28 mouse cellular contexts compared by ENCODE assay signal in genomic region chr11:61667782-61668181, GRCm38 (mm10). TPM values are rescaled to one million over a fixed set of nuclear protein-coding genes. Genes with fewer than 3 reads are reported as not detected.
A peak's percentile ranks its signal among the peaks of the same experiment; 100 is the strongest.
DNase-seq lines count a peak whose midpoint lies in the region; ATAC-seq and TF ChIP-seq lines count a peak whose summit lies in the region.
"Had no signal": no experiment of that assay in that cellular context is flagged by ENCODE, and none has a peak within 500 bp of the region (broad histone marks: within the 10 kb centered on the region; RNA-seq: fewer than 3 reads in every experiment).

No protein-coding gene starts in this region.

- 64% methylated on average over 5 of the region's 5 CpGs for WGBS in heart, embryonic 13.5 days
- 79% methylated on average over 5 of the region's 5 CpGs for WGBS in heart, embryonic 11.5 days (ENCODE audit: insufficient replicate concordance)
- 48% methylated on average over 5 of the region's 5 CpGs for WGBS in small intestine, adult 2 months
- WGBS in hindbrain, embryonic 14.5 days, result 87% methylated on average over 5 of the region's 5 CpGs

- no peak for ATAC-seq in heart, embryonic 13.5 days (ENCODE audit: extremely low read depth, insufficient number of reproducible peaks, low FRiP score, low TSS enrichment)
- no peak for ATAC-seq in heart, embryonic 11.5 days (replicated peaks; ENCODE audit: insufficient number of reproducible peaks, low FRiP score, low TSS enrichment)
- no peak for ATAC-seq in hindbrain, embryonic 14.5 days (ENCODE audit: low FRiP score)
- ATAC-seq: CD4-positive, CD25-positive, alpha-beta regulatory T cell, adult 4 months; forebrain, embryonic 14.5 days had no signal

- peak overlapping the region; percentile 19; the same call in 1 of the 2 replicates for H3K9ac ChIP-seq in heart, embryonic 13.5 days
- no peak overlapping the region for H3K9ac ChIP-seq in heart, embryonic 11.5 days (ENCODE audit: low read depth, low read length)
- no peak overlapping the region for H3K9ac ChIP-seq in CH12.LX (ENCODE audit: insufficient read depth, low read depth)
- no peak overlapping the region for H3K9ac ChIP-seq in hindbrain, embryonic 14.5 days
- H3K9ac ChIP-seq: embryonic facial prominence, embryonic 13.5 days; embryonic facial prominence, embryonic 15.5 days; forebrain, embryonic 12.5 days had no signal

- DNase-seq in kidney, postnatal 10 days, result peak; percentile 21
- DNase-seq in kidney, adult 11 months, result no peak
- DNase-seq in CH12.LX (ENCODE audit: extremely low read depth), result no peak
- no peak for DNase-seq in hindbrain, embryonic 14.5 days (ENCODE audit: low spot score)
- DNase-seq: adrenal gland, adult 2 months; adrenal gland, postnatal 10 days; adrenal gland, postnatal 25 days; B cell, adult 2 months; cerebellum, adult 11 months; cerebellum, adult 18-20 months; cerebellum, adult 8-10 months; cerebellum, adult 9-11 months; cerebellum, postnatal 14 days; cerebellum, postnatal 36 days; embryo, embryonic 11 days had no signal

- H3K4me1 ChIP-seq in heart, embryonic 13.5 days, result no peaks in the 10 kb centered on the region
- no peaks in the 10 kb centered on the region; the same call in 1 of the 2 replicates for H3K4me1 ChIP-seq in heart, embryonic 11.5 days (ENCODE audit: control insufficient read depth, insufficient read depth, low read length)
- peaks cover 60 to 99% of the 10 kb centered on the region in 2 experiments for H3K4me1 ChIP-seq in CH12.LX (ENCODE audit: control insufficient read depth in 1 of 2, insufficient read depth in 2 of 2)
- peaks cover 22% of the 10 kb centered on the region for H3K4me1 ChIP-seq in small intestine, adult 2 months (ENCODE audit: control insufficient read depth, insufficient read depth, insufficient read length, low read length)
- no peaks in the 10 kb centered on the region for H3K4me1 ChIP-seq in hindbrain, embryonic 14.5 days (replicated peaks; ENCODE audit: control insufficient read depth, insufficient read depth, low read length)
- H3K4me1 ChIP-seq: forebrain, embryonic 12.5 days had no signal

- no peak overlapping the region for H3K27ac ChIP-seq in heart, embryonic 13.5 days (replicated peaks)
- H3K27ac ChIP-seq in heart, embryonic 11.5 days (ENCODE audit: low read depth, low read length), result no peak overlapping the region
- peak overlapping the region; percentile 93 for H3K27ac ChIP-seq in CH12.LX (ENCODE audit: insufficient read depth, low read depth)
- no peak overlapping the region for H3K27ac ChIP-seq in small intestine, adult 2 months (ENCODE audit: insufficient read depth, low read depth, low read length)
- H3K27ac ChIP-seq in hindbrain, embryonic 14.5 days, result no peak overlapping the region
- H3K27ac ChIP-seq: embryonic facial prominence, embryonic 13.5 days; embryonic facial prominence, embryonic 15.5 days; forebrain, embryonic 10.5 days; forebrain, embryonic 12.5 days had no signal

- H3K4me2 ChIP-seq in heart, embryonic 13.5 days, result no peak overlapping the region
- H3K4me2 ChIP-seq in heart, embryonic 11.5 days, result no peak overlapping the region
- no peak overlapping the region; the same call in 1 of the 2 replicates for H3K4me2 ChIP-seq in CH12.LX (ENCODE audit: insufficient read depth, low read depth, poor library complexity, severe bottlenecking)
- H3K4me2 ChIP-seq in hindbrain, embryonic 14.5 days (replicated peaks), result no peak overlapping the region
- H3K4me2 ChIP-seq: embryonic facial prominence, embryonic 13.5 days; embryonic facial prominence, embryonic 15.5 days; forebrain, embryonic 12.5 days had no signal

- no peaks in the 10 kb centered on the region for H3K9me3 ChIP-seq in heart, embryonic 13.5 days
- H3K9me3 ChIP-seq in heart, embryonic 11.5 days (replicated peaks; ENCODE audit: control insufficient read depth, low read length), result no peaks in the 10 kb centered on the region
- H3K9me3 ChIP-seq in CH12.LX (replicated peaks; ENCODE audit: low read length), result no peaks in the 10 kb centered on the region
- H3K9me3 ChIP-seq in hindbrain, embryonic 14.5 days (ENCODE audit: control insufficient read depth, low read length), result no peaks in the 10 kb centered on the region
- H3K9me3 ChIP-seq: embryonic facial prominence, embryonic 13.5 days; embryonic facial prominence, embryonic 15.5 days; forebrain, embryonic 10.5 days; forebrain, embryonic 12.5 days had no signal

- no peak for TF ChIP-seq CTCF in CH12.LX (conservative IDR thresholded peaks at IDR 0.05 in 1 of 2, IDR thresholded peaks at IDR 0.05 in 1 of 2; ENCODE audit: low read depth in 2 of 2, low read length in 2 of 2)
- 0 out of 2 replicates have a peak, but pooled peaks have one; percentile 1 for TF ChIP-seq CTCF in small intestine, adult 2 months (IDR thresholded peaks at IDR 0.05; ENCODE audit: extremely low read depth, insufficient read length, insufficient replicate concordance, low read depth, low read length)

- peaks cover 39% of the 10 kb centered on the region for H3K79me2 ChIP-seq in CH12.LX (replicated peaks; ENCODE audit: control insufficient read depth, extremely low read depth, insufficient read depth, poor library complexity, severe bottlenecking)

- H3K36me3 ChIP-seq in heart, embryonic 13.5 days, result no peaks in the 10 kb centered on the region
- H3K36me3 ChIP-seq in heart, embryonic 11.5 days (ENCODE audit: control insufficient read depth, insufficient read depth, low read length), result no peaks in the 10 kb centered on the region
- H3K36me3 ChIP-seq in CH12.LX (replicated peaks in 1 of 2; ENCODE audit: control insufficient read depth in 1 of 2, insufficient read depth in 1 of 2, low read length in 1 of 2), result peaks cover 97 to 100% of the 10 kb centered on the region in 2 experiments
- no peaks in the 10 kb centered on the region for H3K36me3 ChIP-seq in small intestine, adult 2 months (ENCODE audit: control insufficient read depth, insufficient read depth, low read length)
- no peaks in the 10 kb centered on the region for H3K36me3 ChIP-seq in hindbrain, embryonic 14.5 days (replicated peaks; ENCODE audit: control insufficient read depth, insufficient read depth)
- H3K36me3 ChIP-seq: embryonic facial prominence, embryonic 13.5 days; embryonic facial prominence, embryonic 15.5 days; forebrain, embryonic 10.5 days; forebrain, embryonic 12.5 days had no signal

- no peak for TF ChIP-seq RAD21 in CH12.LX (IDR thresholded peaks at IDR 0.05; ENCODE audit: low read depth, low read length)

- H3K27me3 ChIP-seq in heart, embryonic 13.5 days (replicated peaks), result peaks cover 5% of the 10 kb centered on the region; the same call in 1 of the 2 replicates
- no peaks in the 10 kb centered on the region for H3K27me3 ChIP-seq in heart, embryonic 11.5 days (ENCODE audit: control insufficient read depth, insufficient read depth, low read length)
- no peaks in the 10 kb centered on the region for H3K27me3 ChIP-seq in CH12.LX (replicated peaks)
- no peaks in the 10 kb centered on the region for H3K27me3 ChIP-seq in small intestine, adult 2 months (ENCODE audit: control insufficient read depth, insufficient read depth, low read length)
- no peaks in the 10 kb centered on the region for H3K27me3 ChIP-seq in hindbrain, embryonic 14.5 days (ENCODE audit: control insufficient read depth, insufficient read depth, low read length)
- H3K27me3 ChIP-seq: embryonic facial prominence, embryonic 13.5 days; embryonic facial prominence, embryonic 15.5 days had no signal

- in situ Hi-C loops in CH12.LX (cut with MboI; ENCODE audit: low pct_ligation_motif_present, low pct_unique_long_range_greater_than_20kb, low sequenced_read_pairs), result loop anchor here (5.0 kb wide), 1 partner anchor 35 kb away; no protein-coding TSS in a partner anchor

- dilution Hi-C loops in CH12.LX (cut with MboI; ENCODE audit: extremely low pct_ligation_motif_present, extremely low pct_unique_long_range_greater_than_20kb, low sequenced_read_pairs), result no loop called here

- no peak for TF ChIP-seq EP300 in CH12.LX (IDR thresholded peaks at IDR 0.05; ENCODE audit: low read length)

- no peak overlapping the region for H3K4me3 ChIP-seq in heart, embryonic 13.5 days
- no peak overlapping the region for H3K4me3 ChIP-seq in heart, embryonic 11.5 days (ENCODE audit: low read depth, low read length)
- H3K4me3 ChIP-seq in CH12.LX (replicated peaks in 1 of 3; ENCODE audit: low read depth in 2 of 3, low read length in 2 of 3, poor library complexity in 1 of 3), result no peak overlapping the region
- H3K4me3 ChIP-seq in small intestine, adult 2 months (ENCODE audit: low read depth, low read length), result no peak overlapping the region
- no peak overlapping the region for H3K4me3 ChIP-seq in hindbrain, embryonic 14.5 days (replicated peaks; ENCODE audit: low read length)
- H3K4me3 ChIP-seq: embryonic facial prominence, embryonic 13.5 days; embryonic facial prominence, embryonic 15.5 days; erythroblast, embryonic 14.5 days; forebrain, embryonic 10.5 days; forebrain, embryonic 12.5 days had no signal

- TF ChIP-seq POLR2A in CH12.LX (IDR thresholded peaks at IDR 0.05; ENCODE audit: low read depth, low read length), result peak; percentile 57
- TF ChIP-seq POLR2A in small intestine, adult 2 months (IDR thresholded peaks at IDR 0.05; ENCODE audit: low read depth, low read length), result no peak

RNA-seq across cellular contexts. Expression of gene Grap, which starts 14.7 kb away (rescaled TPM):
- 10.5 and 11.2 TPM in 2 replicates for polyA plus RNA-seq in heart, embryonic 13.5 days (2015; fragmentation: Nextera tagmentation; extraction: Ambion mirVana)
- 7.3 and 8.9 TPM in 2 replicates for polyA plus RNA-seq in heart, embryonic 11.5 days (2014; fragmentation: Nextera tagmentation; extraction: Ambion mirVana)
- total RNA-seq in CH12.LX (2012; rRNA removed), result 379 and 412 TPM in 2 replicates
- 264 and 274 TPM in 2 replicates for total RNA-seq in CH12.LX (2014; rRNA removed)
- polyA plus RNA-seq in CH12.LX (2012; ENCODE audit: insufficient read length, low read depth), result 280 and 294 TPM in 2 replicates
- polyA plus RNA-seq in small intestine, adult 2 months (2012; rRNA removed), result 3.4 and 7.7 TPM in 2 replicates
- 8.1 and 10.1 TPM in 2 replicates for polyA plus RNA-seq in hindbrain, embryonic 14.5 days (2014; fragmentation: Nextera tagmentation; extraction: Ambion mirVana)

RNA-seq across cellular contexts. Expression of gene Fam83g, which starts 16.1 kb away (rescaled TPM):
- 1.5 and 1.6 TPM in 2 replicates for polyA plus RNA-seq in heart, embryonic 13.5 days (2015; fragmentation: Nextera tagmentation; extraction: Ambion mirVana)
- polyA plus RNA-seq in heart, embryonic 11.5 days (2014; fragmentation: Nextera tagmentation; extraction: Ambion mirVana), result 1.6 and 2.0 TPM in 2 replicates
- total RNA-seq in CH12.LX (2012; rRNA removed) (50.4 and 63.7 TPM in 2 replicates), CH12.LX (2014; rRNA removed) (17.2 and 19.2 TPM in 2 replicates)
- 17.8 and 19.1 TPM in 2 replicates for polyA plus RNA-seq in CH12.LX (2012; ENCODE audit: insufficient read length, low read depth)
- polyA plus RNA-seq in small intestine, adult 2 months (2012; rRNA removed), result 15.8 and 33.8 TPM in 2 replicates
- 0.20 TPM in 2 replicates for polyA plus RNA-seq in hindbrain, embryonic 14.5 days (2014; fragmentation: Nextera tagmentation; extraction: Ambion mirVana)
- total RNA-seq: common myeloid progenitor, adult 5-6 weeks had no signal

RNA-seq across cellular contexts. Expression of gene Slc5a10, which starts 52.8 kb away (rescaled TPM):
- polyA plus RNA-seq in heart, embryonic 13.5 days (2015; fragmentation: Nextera tagmentation; extraction: Ambion mirVana), result 0.07 TPM in 1 of 2 replicates, not detected in the other
- polyA plus RNA-seq in heart, embryonic 11.5 days (2014; fragmentation: Nextera tagmentation; extraction: Ambion mirVana), result not detected in 2 replicates
- total RNA-seq in CH12.LX (2012; rRNA removed) (0.55 and 1.4 TPM in 2 replicates), CH12.LX (2014; rRNA removed) (0.61 and 0.70 TPM in 2 replicates)
- polyA plus RNA-seq in CH12.LX (2012; ENCODE audit: insufficient read length, low read depth), result 1.3 and 1.6 TPM in 2 replicates
- not detected in 2 replicates for polyA plus RNA-seq in small intestine, adult 2 months (2012; rRNA removed)
- polyA plus RNA-seq in hindbrain, embryonic 14.5 days (2014; fragmentation: Nextera tagmentation; extraction: Ambion mirVana), result not detected in 2 replicates
- total RNA-seq: adrenal gland, postnatal 25 days; common myeloid progenitor, adult 5-6 weeks; MEL had no signal
- polyA plus RNA-seq: CD4-positive, CD25-positive, alpha-beta regulatory T cell, adult 4 months; embryonic facial prominence, embryonic 11.5 days; embryonic facial prominence, embryonic 13.5 days; erythroblast, embryonic 14.5 days; forebrain, embryonic 12.5 days; forebrain, embryonic 14.5 days had no signal

Comparison
In these comparisons a context has a peak if more than half of its experiments do, and no peak if none do; other contexts are left out.
1. RNA of gene Grap, which starts 14.7 kb away (polyA plus RNA-seq): 280 to 294 TPM in CH12.LX; 10.5 to 11.2 TPM in heart, embryonic 13.5 days, 8.1 to 10.1 TPM in hindbrain, embryonic 14.5 days, 3.4 to 7.7 TPM in small intestine, adult 2 months and 7.3 to 8.9 TPM in heart, embryonic 11.5 days; every median in the first group is over 10 times any median in the second.